Mouse (Mus musculus): ENCODE measurements around the gene Rrp12. TPM values are rescaled to one million over a fixed set of nuclear protein-coding genes. Genes with fewer than 3 reads are reported as not detected.

Rrp12 gene
- polyA plus RNA-seq, 1 experiment from 2014 or later, result 22.8 TPM

GRCm38 (mm10) chr19:41842706-41843105, 53.3 kb downstream of the Rrp12 start:
- WGBS, result 87% methylated on average over 4 of the region's 4 CpGs
- peaks cover 11% of the 10 kb centered on the region for H3K4me1 ChIP-seq

GRCm38 (mm10) chr19:41842196-41842595, 53.8 kb downstream of the Rrp12 start:
- no peak overlapping the region for H3K27ac ChIP-seq (replicated peaks)
- no peak overlapping the region for H3K4me2 ChIP-seq (replicated peaks)
- no peaks in the 10 kb centered on the region for H3K36me3 ChIP-seq
- peaks cover 11% of the 10 kb centered on the region for H3K4me1 ChIP-seq
- H3K9me3 ChIP-seq, result no peaks in the 10 kb centered on the region
- no peak overlapping the region for H3K4me3 ChIP-seq
- H3K27me3 ChIP-seq, result 0 out of 2 replicates have a peak, but pooled peaks cover 1% of the 10 kb centered on the region
- H3K9ac ChIP-seq (replicated peaks), result no peak overlapping the region
- 88% methylated on average over 4 of the region's 4 CpGs for WGBS
- no peak for ATAC-seq (ENCODE audit: low FRiP score, low read depth)

More at GRCm38 (mm10) chr19:41842706-41843105, 53.3 kb downstream of the Rrp12 start:
- ATAC-seq (ENCODE audit: low FRiP score, low read depth), result no peak
- Histone ChIP-seq H3K4me2 (replicated peaks) (no peak overlapping the region), H3K27ac (replicated peaks) (no peak overlapping the region), H3K4me3 (no peak overlapping the region), H3K36me3 (no peaks in the 10 kb centered on the region), H3K9ac (replicated peaks) (no peak overlapping the region), H3K9me3 (no peaks in the 10 kb centered on the region), H3K27me3 (no peaks in the 10 kb centered on the region)

- H3K4me2 ChIP-seq (replicated peaks), result no peak overlapping the region
- H3K27me3 ChIP-seq, result 0 out of 2 replicates have a peak, but pooled peaks cover 6% of the 10 kb centered on the region
- ATAC-seq (ENCODE audit: low FRiP score, low read depth), result no peak
- no peak overlapping the region for H3K9ac ChIP-seq (replicated peaks)
- no peak overlapping the region for H3K4me3 ChIP-seq
- no peaks in the 10 kb centered on the region for H3K9me3 ChIP-seq
- WGBS, result 81% methylated on average over 7 of the region's 7 CpGs
- H3K36me3 ChIP-seq, result no peaks in the 10 kb centered on the region
- peaks cover 8% of the 10 kb centered on the region for H3K4me1 ChIP-seq
- H3K27ac ChIP-seq (replicated peaks), result no peak overlapping the region
Measured at GRCm38 (mm10) chr19:41841105-41841750, 54.7 kb downstream of the Rrp12 start.

- no peak overlapping the region for H3K4me3 ChIP-seq
- H3K27me3 ChIP-seq, result 0 out of 2 replicates have a peak, but pooled peaks cover 6% of the 10 kb centered on the region
- H3K9ac ChIP-seq (replicated peaks), result no peak overlapping the region
- H3K4me2 ChIP-seq (replicated peaks), result no peak overlapping the region
- no peak overlapping the region for H3K27ac ChIP-seq (replicated peaks)
- ATAC-seq (ENCODE audit: low FRiP score, low read depth), result no peak
- H3K36me3 ChIP-seq, result no peaks in the 10 kb centered on the region
- H3K9me3 ChIP-seq, result no peaks in the 10 kb centered on the region
- H3K4me1 ChIP-seq, result peaks cover 16% of the 10 kb centered on the region
- 95% methylated on average over 3 of the region's 3 CpGs for WGBS
Measured at GRCm38 (mm10) chr19:41839685-41840084, 56.3 kb downstream of the Rrp12 start.

- H3K4me2 ChIP-seq (replicated peaks), result no peak overlapping the region
- H3K9me3 ChIP-seq, result no peaks in the 10 kb centered on the region
- no peak overlapping the region for H3K4me3 ChIP-seq
- no peak overlapping the region for H3K9ac ChIP-seq (replicated peaks)
- peaks cover 16% of the 10 kb centered on the region for H3K4me1 ChIP-seq
- H3K27me3 ChIP-seq, result 0 out of 2 replicates have a peak, but pooled peaks cover 6% of the 10 kb centered on the region
- H3K27ac ChIP-seq (replicated peaks), result no peak overlapping the region
- ATAC-seq (ENCODE audit: low FRiP score, low read depth), result no peak
- no peaks in the 10 kb centered on the region for H3K36me3 ChIP-seq
- WGBS, result 91% methylated on average over 6 of the region's 6 CpGs
Measured at GRCm38 (mm10) chr19:41838808-41839207, 57.2 kb downstream of the Rrp12 start.

GRCm38 (mm10) chr19:41837917-41838261, 58.1 kb downstream of the Rrp12 start:
- Histone ChIP-seq H3K27me3 (peaks cover 14% of the 10 kb centered on the region), H3K4me3 (no peak overlapping the region), H3K4me2 (replicated peaks) (no peak overlapping the region), H3K27ac (replicated peaks) (no peak overlapping the region), H3K4me1 (peaks cover 20% of the 10 kb centered on the region), H3K9ac (replicated peaks) (no peak overlapping the region), H3K36me3 (no peaks in the 10 kb centered on the region), H3K9me3 (no peaks in the 10 kb centered on the region)
- 75% methylated on average over 4 of the region's 4 CpGs for WGBS
- no peak for ATAC-seq (ENCODE audit: low FRiP score, low read depth)

- WGBS, result 73% methylated on average over 9 of the region's 9 CpGs
- ATAC-seq (ENCODE audit: low FRiP score, low read depth), result no peak
- H3K4me3 ChIP-seq, result no peak overlapping the region
- no peak overlapping the region for H3K27ac ChIP-seq (replicated peaks)
- no peaks in the 10 kb centered on the region for H3K36me3 ChIP-seq
- H3K9me3 ChIP-seq, result no peaks in the 10 kb centered on the region
- no peak overlapping the region for H3K9ac ChIP-seq (replicated peaks)
- peaks cover 26% of the 10 kb centered on the region for H3K4me1 ChIP-seq
- peaks cover 20% of the 10 kb centered on the region for H3K27me3 ChIP-seq
- H3K4me2 ChIP-seq (replicated peaks), result no peak overlapping the region
Measured at GRCm38 (mm10) chr19:41837194-41837916, 58.6 kb downstream of the Rrp12 start.

- Histone ChIP-seq H3K4me3 (no peak overlapping the region), H3K9me3 (no peaks in the 10 kb centered on the region), H3K4me1 (peaks cover 32% of the 10 kb centered on the region), H3K27ac (replicated peaks) (no peak overlapping the region), H3K27me3 (peaks cover 26% of the 10 kb centered on the region), H3K36me3 (no peaks in the 10 kb centered on the region), H3K9ac (replicated peaks) (no peak overlapping the region), H3K4me2 (replicated peaks) (no peak overlapping the region)
- 53% methylated on average over 3 of the region's 3 CpGs for WGBS
- no peak for ATAC-seq (ENCODE audit: low FRiP score, low read depth)
Measured at GRCm38 (mm10) chr19:41836719-41837118, 59.3 kb downstream of the Rrp12 start.

GRCm38 (mm10) chr19:41835816-41836215, 60.2 kb downstream of the Rrp12 start:
- H3K4me1 ChIP-seq, result peaks cover 39% of the 10 kb centered on the region
- no peaks in the 10 kb centered on the region for H3K36me3 ChIP-seq
- H3K27me3 ChIP-seq, result peaks cover 30% of the 10 kb centered on the region
- WGBS, result 3% methylated on average over 6 of the region's 6 CpGs
- peak overlapping the region; percentile 52 for H3K27ac ChIP-seq (replicated peaks)
- H3K9ac ChIP-seq (replicated peaks), result no peak overlapping the region
- H3K4me2 ChIP-seq (replicated peaks), result peak overlapping the region; percentile 28
- no peak overlapping the region for H3K4me3 ChIP-seq
- ATAC-seq (ENCODE audit: low FRiP score, low read depth), result peak; percentile 48; the same call in 1 of the 2 replicates
- no peaks in the 10 kb centered on the region for H3K9me3 ChIP-seq

- ATAC-seq (ENCODE audit: low FRiP score, low read depth), result no peak
- no peaks in the 10 kb centered on the region for H3K9me3 ChIP-seq
- H3K4me3 ChIP-seq, result no peak overlapping the region
- H3K4me1 ChIP-seq, result peaks cover 43% of the 10 kb centered on the region
- no peak overlapping the region for H3K27ac ChIP-seq (replicated peaks)
- H3K9ac ChIP-seq (replicated peaks), result no peak overlapping the region
- peaks cover 33% of the 10 kb centered on the region for H3K27me3 ChIP-seq
- H3K36me3 ChIP-seq, result no peaks in the 10 kb centered on the region
- peak overlapping the region; percentile 28; the same call in 1 of the 2 replicates for H3K4me2 ChIP-seq (replicated peaks)
- WGBS, result 39% methylated on average over 6 of the region's 6 CpGs
Measured at GRCm38 (mm10) chr19:41835407-41835806, 60.6 kb downstream of the Rrp12 start.

GRCm38 (mm10) chr19:41832501-41833201, 63.3 kb downstream of the Rrp12 start:
- ATAC-seq (ENCODE audit: low FRiP score, low read depth), result no peak
- 67% methylated on average over 13 of the region's 13 CpGs for WGBS
- Histone ChIP-seq H3K27ac (replicated peaks) (0 out of 2 replicates have a peak overlapping the region, but pooled peaks have one; percentile 30), H3K4me2 (replicated peaks) (peak overlapping the region; percentile 98), H3K9me3 (no peaks in the 10 kb centered on the region), H3K36me3 (no peaks in the 10 kb centered on the region), H3K9ac (replicated peaks) (no peak overlapping the region), H3K4me1 (peaks cover 45% of the 10 kb centered on the region), H3K4me3 (peak overlapping the region; percentile 79), H3K27me3 (peaks cover 33% of the 10 kb centered on the region)
